Mouse (Mus musculus) thymus, adult 2 months (tissue): ENCODE data around the gene Mon2.

Experiments
- CTCF ChIP-seq: fragments of 200-500 bp; IDR thresholded peaks from 2 replicates; pipeline ENCODE4 v1.5.1; 2012; ENCODE audit warnings: mild to moderate bottlenecking, control low read depth, low read length, moderate library complexity, borderline replicate concordance; ENCODE audit not compliant: control insufficient read depth, poor library complexity, insufficient read depth; ENCODE audit errors: extremely low read depth
- POLR2A ChIP-seq: fragments of 200-500 bp; IDR thresholded peaks from 2 replicates; pipeline ENCODE4 v1.6.1; 2012; ENCODE audit warnings: mild to moderate bottlenecking, low read length, control low read depth, moderate library complexity; ENCODE audit not compliant: control insufficient read depth, poor library complexity, insufficient read depth; ENCODE audit errors: extremely low read depth

GRCm38 (mm10) chr10:122961494-122961893 is 114.8 kb downstream of the Mon2 start:
- TF ChIP-seq CTCF (no peak), POLR2A (no peak)
